Mouse (Mus musculus) forebrain, embryonic 14.5 days (tissue): Measurements from ENCODE around the gene Ddx55. TPM values are rescaled to one million over a fixed set of nuclear protein-coding genes. Genes with fewer than 3 reads are reported as not detected.
"Not testable (repeated sequence)": the region's sequence is repeated elsewhere in the genome, so short reads cannot be mapped to it uniquely, and the experiment has no call there.

Source experiments
- ATAC-seq: fragments of 200-750 bp; cut with Nextera tagmentation; 2 replicates; pipeline ENCODE4 v1.8.0; 2017; ENCODE audit warnings: mild to moderate bottlenecking, moderate library complexity
- DNase-seq: peaks from one replicate; pipeline ENCODE4 v3.0.0-alpha.2; 2015; ENCODE audit warnings: low spot score
- H3K27ac ChIP-seq: fragments of 300-500 bp; sonication (generic); 2 replicates; pipeline ENCODE4 v1.5.1; 2014; ENCODE audit warnings: low read depth, mild to moderate bottlenecking, control low read depth, low read length, moderate library complexity
- H3K27me3 ChIP-seq: fragments of 300-500 bp; sonication (generic); replicated peaks from 2 replicates; pipeline ENCODE4 v1.6.1; 2014; ENCODE audit warnings: low read length, control low read depth, mixed read lengths; ENCODE audit not compliant: control insufficient read depth, insufficient read depth
- H3K36me3 ChIP-seq: fragments of 300-500 bp; sonication (generic); 2 replicates; pipeline ENCODE4 v1.6.1; 2014; ENCODE audit warnings: low read length, control low read depth; ENCODE audit not compliant: control insufficient read depth, insufficient read depth
- H3K4me1 ChIP-seq: fragments of 300-500 bp; sonication (generic); 2 replicates; pipeline ENCODE4 v1.6.1; 2014; ENCODE audit warnings: antibody characterized with exemption, low read length, control low read depth; ENCODE audit not compliant: control insufficient read depth, insufficient read depth
- H3K4me2 ChIP-seq: fragments of 300-500 bp; sonication (generic); 2 replicates; pipeline ENCODE4 v1.6.1; 2014; ENCODE audit warnings: mild to moderate bottlenecking, control low read depth, low read length
- H3K4me3 ChIP-seq: fragments of 300-500 bp; sonication (generic); 2 replicates; pipeline ENCODE4 v1.5.1; 2014; ENCODE audit warnings: low read depth, low read length, control low read depth
- H3K9ac ChIP-seq: fragments of 300-500 bp; sonication (generic); 2 replicates; pipeline ENCODE4 v1.6.1; 2014; ENCODE audit warnings: mild to moderate bottlenecking, low read length, control low read depth, moderate library complexity
- H3K9me3 ChIP-seq: fragments of 300-500 bp; sonication (generic); replicated peaks from 2 replicates; pipeline ENCODE4 v1.6.1; 2016; ENCODE audit warnings: low read length, control low read depth, mixed read lengths; ENCODE audit not compliant: control insufficient read depth
- WGBS: fragments of 180-500 bp; shearing (Covaris S2); extraction: QIAGEN DNeasy Blood & Tissue Kit; methylation state at CpG from one replicate; pipeline ENCODE4 v1.1.7; 2014; 5-methylcytosine and 5-hydroxymethylcytosine counted together
- polyA plus RNA-seq: library from polyadenylated mRNA; unstranded; fragments of >200 nt; fragmentation: Nextera tagmentation; extraction: Ambion mirVana; gene quantifications from 2 replicates; pipeline ENCODE4 v1.2.1, GENCODE M21; 2014

Ddx55 gene
- polyA plus RNA-seq, 1 experiment from 2014 or later, result 16.8 TPM

DNA sequence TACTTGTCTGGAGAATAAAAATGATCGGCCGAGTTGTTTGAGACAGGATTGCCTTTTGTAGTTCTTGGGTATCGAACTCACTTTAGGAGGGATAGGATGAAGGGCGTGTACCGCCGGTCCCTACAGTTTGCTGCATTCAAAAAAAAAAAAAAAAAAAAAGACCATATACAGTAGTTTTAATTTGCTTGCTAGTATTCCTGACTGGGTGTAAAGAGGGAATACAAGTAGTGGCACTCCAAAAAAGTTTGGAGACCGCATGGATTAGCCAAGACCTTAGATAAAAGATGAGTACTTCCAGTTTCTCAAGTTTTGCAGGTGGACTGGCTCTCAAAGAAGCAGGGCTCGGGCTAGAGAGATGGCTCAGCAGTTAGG lies 11.1 kb upstream of the Ddx55 start:
- ATAC-seq (no peak), DNase-seq (no peak)
- Histone ChIP-seq H3K4me3 (peak overlapping the region; percentile 90), H3K9me3 (no peaks in the 10 kb centered on the region), H3K4me2 (peak overlapping the region; percentile 85), H3K4me1 (peaks cover 12% of the 10 kb centered on the region), H3K27ac (no peak overlapping the region), H3K9ac (peak overlapping the region; percentile 80), H3K36me3 (peaks cover 44% of the 10 kb centered on the region), H3K27me3 (no peaks in the 10 kb centered on the region)
- WGBS, result 16% methylated on average over 8 of the region's 8 CpGs

DNA sequence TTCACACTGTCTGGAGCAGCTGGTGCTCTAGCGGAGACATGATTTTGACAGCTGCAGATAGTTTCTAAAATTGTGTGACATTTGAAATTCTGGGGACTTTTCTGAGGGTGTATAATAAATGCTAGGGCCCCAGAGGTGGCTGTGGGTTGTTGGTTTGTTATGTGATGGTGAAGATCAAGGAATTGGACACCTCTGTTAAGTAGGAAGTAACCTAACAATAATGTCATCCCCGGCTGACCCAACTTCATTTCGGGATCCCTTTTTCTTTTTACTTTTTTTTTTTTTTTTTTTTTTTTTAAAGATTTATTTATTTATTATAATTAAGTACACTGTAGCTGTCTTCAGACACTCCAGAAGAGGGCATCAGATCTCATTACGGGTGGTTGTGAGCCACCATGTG lies 1.9 kb upstream of the Ddx55 start:
- H3K9me3 ChIP-seq, H3K27me3 ChIP-seq, H3K9ac ChIP-seq, H3K27ac ChIP-seq, ATAC-seq, H3K4me2 ChIP-seq, H3K4me1 ChIP-seq, H3K4me3 ChIP-seq, DNase-seq: not testable (repeated sequence)
- H3K36me3 ChIP-seq, result peaks cover 47% of the 10 kb centered on the region
- 85% methylated on average over 4 of the region's 4 CpGs for WGBS

DNA sequence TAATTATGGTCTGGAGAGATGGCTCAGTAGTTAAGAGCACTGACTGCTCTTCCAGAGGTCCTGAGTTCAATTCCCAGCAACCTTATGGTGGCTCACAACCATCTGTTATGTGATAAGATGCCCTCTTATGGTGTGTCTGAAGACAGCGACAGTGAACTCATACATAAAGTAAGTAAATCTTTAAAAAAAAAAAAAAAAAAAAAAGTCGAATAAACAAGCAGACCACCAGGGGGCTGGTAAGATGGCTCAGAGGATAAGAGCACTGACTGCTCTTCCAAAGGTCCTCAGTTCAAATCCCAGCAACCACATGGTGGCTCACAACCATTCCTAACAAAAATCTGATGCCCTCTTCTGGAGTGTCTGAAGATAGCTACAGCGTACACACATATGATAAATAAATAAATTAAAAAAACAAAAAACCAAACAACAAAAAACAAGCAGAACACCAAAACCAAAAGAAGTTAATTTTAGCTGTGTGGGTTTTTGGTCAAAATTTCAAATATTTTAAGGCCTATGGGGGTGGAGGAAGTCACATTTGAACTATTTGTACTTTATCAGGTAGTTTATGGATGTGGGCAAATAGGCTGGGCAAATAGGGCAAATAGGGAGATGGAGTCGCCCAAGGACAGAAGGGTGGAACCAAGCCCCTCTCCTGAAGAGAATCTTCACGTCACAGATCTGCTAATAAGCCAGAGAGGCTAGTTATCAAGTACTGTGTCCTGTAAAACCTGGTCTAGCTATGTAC lies 1.1 kb upstream of the Ddx55 start:
- not testable (repeated sequence) for DNase-seq, H3K27me3 ChIP-seq, H3K9me3 ChIP-seq, ATAC-seq, H3K27ac ChIP-seq, H3K4me1 ChIP-seq
- H3K4me3 ChIP-seq, result peak overlapping the region; percentile 85
- peak overlapping the region; percentile 74 for H3K4me2 ChIP-seq
- 33% methylated on average over 5 of the region's 5 CpGs for whole genome bisulfite sequencing
- H3K36me3 ChIP-seq, result peaks cover 46% of the 10 kb centered on the region
- H3K9ac ChIP-seq, result peak overlapping the region; percentile 83

DNA sequence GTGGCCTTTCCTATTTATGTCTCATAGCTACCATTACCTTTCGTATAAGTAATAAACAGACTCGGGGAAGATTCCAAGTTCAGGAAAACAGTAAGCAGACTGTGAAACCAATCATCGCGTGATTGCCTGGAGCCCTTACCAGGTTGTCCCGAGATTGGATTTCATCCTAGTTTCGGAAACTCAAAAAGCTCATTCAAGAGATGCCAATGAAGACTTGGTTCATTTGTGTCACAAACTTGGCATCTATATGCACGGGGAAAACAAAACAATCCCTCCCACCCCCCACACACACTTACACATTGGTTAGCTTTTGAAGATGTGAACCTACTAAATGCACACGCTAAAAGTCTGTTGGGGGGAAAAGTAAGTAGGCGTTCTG lies 581 bp upstream of the Ddx55 start:
- no peaks in the 10 kb centered on the region for H3K27me3 ChIP-seq
- H3K36me3 ChIP-seq, result peaks cover 47% of the 10 kb centered on the region
- WGBS, result 12% methylated on average over 9 of the region's 9 CpGs
- H3K4me2 ChIP-seq, result peak overlapping the region; percentile 74
- peak overlapping the region; percentile 77 for H3K27ac ChIP-seq
- ATAC-seq, result no peak
- no peaks in the 10 kb centered on the region for H3K9me3 ChIP-seq
- DNase-seq, result peak; percentile 42
- H3K9ac ChIP-seq, result peak overlapping the region; percentile 83
- H3K4me3 ChIP-seq, result peak overlapping the region; percentile 85
- peaks cover 5% of the 10 kb centered on the region; the same call in 1 of the 2 replicates for H3K4me1 ChIP-seq

DNA sequence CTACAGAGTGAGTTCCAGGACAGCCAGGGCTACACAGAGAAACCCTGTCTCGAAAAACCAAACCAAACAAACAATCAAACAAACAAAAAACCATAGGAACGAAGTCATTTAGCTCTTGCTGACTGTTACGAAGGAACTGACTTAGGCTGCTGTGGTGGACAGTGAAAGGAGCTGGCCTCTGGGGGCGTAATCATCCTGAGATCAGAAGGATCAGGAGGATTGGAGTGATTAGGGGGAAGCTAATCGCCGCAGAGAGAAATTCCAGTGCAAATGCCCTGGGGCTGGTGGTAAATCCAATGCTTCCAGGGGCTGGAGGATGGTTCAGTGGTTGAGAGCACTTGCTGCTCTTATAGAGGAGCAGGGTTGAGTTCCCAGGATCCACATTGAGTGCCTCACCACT lies 943 bp downstream of the Ddx55 start:
- peaks cover 5% of the 10 kb centered on the region; the same call in 1 of the 2 replicates for H3K4me1 ChIP-seq
- H3K4me3 ChIP-seq, result peak overlapping the region; percentile 85
- WGBS, result 67% methylated on average over 6 of the region's 6 CpGs
- H3K36me3 ChIP-seq, result peaks cover 47% of the 10 kb centered on the region
- peak overlapping the region; percentile 83 for H3K9ac ChIP-seq
- no peaks in the 10 kb centered on the region for H3K27me3 ChIP-seq
- H3K9me3 ChIP-seq, result no peaks in the 10 kb centered on the region
- no peak for DNase-seq
- no peak for ATAC-seq
- no peak overlapping the region for H3K27ac ChIP-seq
- peak overlapping the region; percentile 74 for H3K4me2 ChIP-seq

DNA sequence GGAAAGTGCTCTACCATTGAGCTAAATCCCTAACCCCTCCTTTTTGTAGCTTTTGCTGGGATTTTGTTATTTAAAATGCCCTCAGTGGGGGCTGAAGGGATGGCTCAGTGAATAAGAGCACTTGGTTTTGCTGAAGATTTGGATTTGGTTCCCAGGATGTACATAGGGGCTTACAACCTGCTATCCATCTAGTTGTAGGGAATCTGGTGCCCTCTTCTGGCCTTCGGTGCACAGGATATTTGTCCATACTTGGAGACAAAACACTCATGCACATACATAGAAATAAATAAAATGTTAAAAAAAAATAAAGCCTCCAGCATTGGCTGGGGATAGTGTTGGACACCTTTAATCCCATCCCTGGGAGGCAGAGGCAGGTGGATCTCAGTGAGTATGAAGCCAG lies 2.5 kb downstream of the Ddx55 start:
- no peak for ATAC-seq
- peaks cover 60% of the 10 kb centered on the region for H3K36me3 ChIP-seq
- H3K4me1 ChIP-seq, result peaks cover 5% of the 10 kb centered on the region; the same call in 1 of the 2 replicates
- peak; percentile 33 for DNase-seq
- H3K9me3 ChIP-seq, result no peaks in the 10 kb centered on the region
- H3K4me2 ChIP-seq, result no peak overlapping the region
- H3K27me3 ChIP-seq, result no peaks in the 10 kb centered on the region
- WGBS, result 95% methylated on average over 1 of the region's 1 CpGs
- no peak overlapping the region for H3K9ac ChIP-seq
- no peak overlapping the region for H3K4me3 ChIP-seq
- no peak overlapping the region for H3K27ac ChIP-seq

DNA sequence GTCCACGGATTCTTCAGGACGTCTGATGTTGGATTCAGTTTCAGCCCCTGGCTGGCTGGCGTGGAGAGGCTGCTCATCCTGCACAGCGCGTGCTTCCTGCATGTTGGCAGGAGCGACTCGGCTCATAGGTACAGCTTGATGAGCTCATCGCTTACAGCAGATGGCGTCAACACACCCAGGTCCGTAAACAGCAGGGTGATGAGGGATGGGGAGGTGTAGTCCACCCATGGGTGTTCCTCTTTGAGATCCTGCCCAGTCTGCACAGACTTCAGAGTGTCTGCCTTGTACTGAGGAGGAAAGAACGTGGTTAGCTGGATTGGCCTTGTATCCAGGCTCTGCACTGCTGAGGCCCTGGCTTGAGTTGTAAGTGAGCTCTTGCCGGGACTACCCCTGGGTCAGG lies 18.4 kb downstream of the Ddx55 start:
- no peak for ATAC-seq
- Histone ChIP-seq H3K27ac (no peak overlapping the region), H3K4me1 (no peaks in the 10 kb centered on the region), H3K9me3 (no peaks in the 10 kb centered on the region), H3K36me3 (peaks cover 99% of the 10 kb centered on the region), H3K9ac (no peak overlapping the region), H3K27me3 (no peaks in the 10 kb centered on the region), H3K4me3 (no peak overlapping the region), H3K4me2 (no peak overlapping the region)
- WGBS, result 89% methylated on average over 12 of the region's 12 CpGs
- DNase-seq, result no peak

DNA sequence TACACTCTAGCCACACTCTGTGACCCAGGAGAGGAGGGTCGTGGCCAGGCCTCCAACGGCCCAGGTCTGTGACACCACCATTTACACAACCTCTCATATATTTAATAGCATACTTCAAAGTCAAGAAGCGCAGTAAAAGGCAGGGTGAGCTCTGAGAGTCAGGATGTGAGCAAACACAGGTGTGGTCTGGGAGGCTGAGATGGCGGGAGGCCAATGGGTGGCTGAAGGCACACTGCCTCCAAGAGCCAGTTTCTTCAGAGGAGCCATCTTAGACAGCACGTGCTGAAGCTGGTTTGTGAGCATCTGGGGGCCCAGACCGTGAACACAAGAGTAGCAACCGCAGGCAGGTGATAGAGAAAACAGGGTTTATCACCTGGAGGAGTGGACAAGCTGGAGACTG lies 22.8 kb downstream of the Ddx55 start:
- Histone ChIP-seq H3K27me3 (no peaks in the 10 kb centered on the region), H3K27ac (no peak overlapping the region), H3K9me3 (no peaks in the 10 kb centered on the region), H3K9ac (no peak overlapping the region), H3K4me2 (no peak overlapping the region), H3K4me3 (no peak overlapping the region), H3K4me1 (peaks cover 14% of the 10 kb centered on the region), H3K36me3 (peaks cover 71% of the 10 kb centered on the region)
- DNase-seq (no peak), ATAC-seq (no peak)
- WGBS, result 94% methylated on average over 7 of the region's 7 CpGs

DNA sequence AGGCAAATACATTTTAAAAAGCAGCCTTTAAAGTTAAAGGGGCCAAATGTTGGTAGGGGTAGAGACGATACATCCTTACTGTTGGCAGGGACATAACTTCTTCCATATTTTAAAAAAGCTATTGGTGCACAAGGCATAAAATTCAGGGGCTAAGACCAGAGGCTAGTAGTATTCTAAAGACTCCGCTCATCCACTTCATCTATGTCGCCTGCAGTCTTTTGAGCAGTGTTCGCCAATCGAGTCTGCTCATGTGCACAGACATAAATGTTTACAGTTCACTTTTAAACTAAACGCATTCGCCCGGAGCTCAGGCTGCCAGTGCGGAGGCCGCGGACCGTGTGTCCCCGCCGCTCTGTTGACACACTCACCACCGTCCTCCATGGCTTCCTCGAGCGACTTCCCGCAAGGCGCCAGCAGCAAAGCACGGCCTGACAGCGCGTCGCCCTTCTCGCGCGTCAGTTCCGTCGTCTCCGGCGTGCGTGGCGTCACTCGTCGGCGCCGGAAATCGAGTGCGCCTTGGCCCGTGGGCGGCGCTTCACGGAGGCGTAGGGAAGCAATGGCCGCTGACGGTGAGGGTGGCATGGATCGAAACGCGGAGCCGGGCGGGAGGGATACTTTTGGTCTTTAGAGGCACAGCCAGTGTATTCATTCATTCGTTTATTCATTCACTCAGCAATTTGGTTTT lies 26.1 kb downstream of the Ddx55 start, which contains the start of the genes Eif2b1 and Gtf2h3:
Gene Eif2b1 (minus strand): TSS at position 499 of the 685 bp plus-strand sequence.
Gene Gtf2h3 (plus strand): TSS at position 508 of the 685 bp plus-strand sequence.
- Histone ChIP-seq H3K4me2 (peak within 1 kb of the TSS; percentile 75), H3K27me3 (no peaks in the 10 kb centered on the region), H3K9ac (peak within 1 kb of the TSS; percentile 79), H3K4me1 (peaks cover 14% of the 10 kb centered on the region), H3K36me3 (peaks cover 39% of the 10 kb centered on the region), H3K27ac (0 out of 2 replicates have a peak within 1 kb of the TSS, but pooled peaks have one; percentile 35), H3K9me3 (no peaks in the 10 kb centered on the region), H3K4me3 (peak within 1 kb of the TSS; percentile 69)
- ATAC-seq (peak; percentile 98), DNase-seq (peak; percentile 97)
- WGBS, result 2% methylated on average over 51 of the region's 51 CpGs
